ENCODE assay signal across 22 mouse cellular contexts in the genomic region with DNA sequence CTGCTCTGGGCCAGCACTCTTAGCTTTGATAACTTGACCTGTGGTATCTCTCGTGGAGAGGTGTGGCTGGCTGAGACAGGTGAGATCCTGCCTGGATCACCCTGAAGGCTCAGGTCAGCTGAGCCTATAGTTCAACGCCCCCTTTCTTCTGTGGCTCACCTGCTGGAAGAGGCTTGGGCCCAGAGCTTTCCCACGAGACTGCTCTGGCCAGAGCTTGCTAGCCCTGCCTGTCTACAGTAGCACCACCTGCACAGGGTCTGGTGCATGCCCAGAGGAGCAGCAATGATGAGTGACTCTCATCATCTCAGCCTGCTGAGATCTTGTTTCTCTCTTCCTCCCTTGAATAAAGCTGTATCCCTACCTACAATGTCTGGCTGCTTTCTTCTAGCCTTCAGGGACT. TPM values are rescaled to one million over a fixed set of nuclear protein-coding genes. Genes with fewer than 3 reads are reported as not detected.
DNase-seq lines count a peak whose midpoint lies in the region; ATAC-seq and TF ChIP-seq lines count a peak whose summit lies in the region.
"Had no signal": no experiment of that assay in that cellular context is flagged by ENCODE, and none has a peak within 500 bp of the region (broad histone marks: within the 10 kb centered on the region; RNA-seq: fewer than 3 reads in every experiment).

No protein-coding gene starts in this region.

- H3K36me3 ChIP-seq in forebrain, embryonic 12.5 days (replicated peaks): peaks cover 47% of the 10 kb centered on the region
- H3K36me3 ChIP-seq in forebrain, embryonic 15.5 days: no peaks in the 10 kb centered on the region; the same call in 1 of the 2 replicates
- peaks cover 33% of the 10 kb centered on the region for H3K36me3 ChIP-seq in kidney, embryonic 15.5 days
- H3K36me3 ChIP-seq in kidney, adult 2 months (ENCODE audit: control insufficient read depth, insufficient read depth, low read length): no peaks in the 10 kb centered on the region
- H3K36me3 ChIP-seq in midbrain, embryonic 13.5 days: peaks cover 29% of the 10 kb centered on the region
- H3K36me3 ChIP-seq in midbrain, postnatal 0 days (ENCODE audit: insufficient read depth, low read length): peaks cover 4% of the 10 kb centered on the region; the same call in 1 of the 2 replicates
- H3K36me3 ChIP-seq in myocyte (ENCODE audit: control insufficient read depth, insufficient read depth): peaks cover 30% of the 10 kb centered on the region

- no peak for TF ChIP-seq POLR2A in kidney, adult 2 months (IDR thresholded peaks at IDR 0.05; ENCODE audit: low read depth, low read length)
- TF ChIP-seq POLR2A in myocyte (IDR thresholded peaks at IDR 0.05; ENCODE audit: insufficient read length, low read depth): no peak

- no peak overlapping the region for H3ac ChIP-seq in myocyte (ENCODE audit: control insufficient read depth, insufficient read length)

- 67% methylated on average over 3 of the region's 3 CpGs for WGBS in forebrain, embryonic 12.5 days
- WGBS in forebrain, embryonic 15.5 days: 72% methylated on average over 3 of the region's 3 CpGs
- 41% methylated on average over 3 of the region's 3 CpGs for WGBS in kidney, embryonic 15.5 days
- 67% methylated on average over 3 of the region's 3 CpGs for WGBS in kidney, adult 2 months
- 72% methylated on average over 3 of the region's 3 CpGs for WGBS in midbrain, embryonic 13.5 days
- WGBS in midbrain, postnatal 0 days: 74% methylated on average over 3 of the region's 3 CpGs

- H3K27me3 ChIP-seq in forebrain, embryonic 12.5 days: no peaks in the 10 kb centered on the region
- no peaks in the 10 kb centered on the region for H3K27me3 ChIP-seq in forebrain, embryonic 15.5 days
- no peaks in the 10 kb centered on the region for H3K27me3 ChIP-seq in kidney, embryonic 15.5 days
- no peaks in the 10 kb centered on the region for H3K27me3 ChIP-seq in kidney, adult 2 months (replicated peaks; ENCODE audit: control insufficient read depth, insufficient read depth, low read length)
- no peaks in the 10 kb centered on the region for H3K27me3 ChIP-seq in midbrain, embryonic 13.5 days
- no peaks in the 10 kb centered on the region for H3K27me3 ChIP-seq in midbrain, postnatal 0 days (ENCODE audit: insufficient read depth, low read length)
- no peaks in the 10 kb centered on the region for H3K27me3 ChIP-seq in myocyte (ENCODE audit: control insufficient read depth, insufficient read depth, insufficient read length)
- H3K27me3 ChIP-seq: lung, embryonic 15.5 days had no signal

- DNase-seq in kidney, adult 2 months: no peak
- DNase-seq in midbrain, postnatal 0 days (ENCODE audit: low spot score): no peak
- DNase-seq in embryo, embryonic 10 days (ENCODE audit: low spot score): no peak
- DNase-seq: cerebellum, adult 11 months; cerebellum, postnatal 14 days; gastrocnemius, postnatal 14 days; heart, postnatal 36 days; kidney, adult 8-10 months; thymus, postnatal 4 days had no signal

- no peak for ATAC-seq in forebrain, embryonic 12.5 days (ENCODE audit: low FRiP score)
- no peak for ATAC-seq in forebrain, embryonic 15.5 days (replicated peaks)
- no peak for ATAC-seq in kidney, embryonic 15.5 days (replicated peaks; ENCODE audit: low FRiP score)
- ATAC-seq in midbrain, embryonic 13.5 days: no peak
- no peak for ATAC-seq in midbrain, postnatal 0 days (ENCODE audit: low FRiP score)

- no peak overlapping the region for H3K9ac ChIP-seq in forebrain, embryonic 12.5 days
- H3K9ac ChIP-seq in forebrain, embryonic 15.5 days (replicated peaks): no peak overlapping the region
- no peak overlapping the region for H3K9ac ChIP-seq in kidney, embryonic 15.5 days
- H3K9ac ChIP-seq in midbrain, embryonic 13.5 days (replicated peaks): no peak overlapping the region
- H3K9ac ChIP-seq in midbrain, postnatal 0 days (replicated peaks; ENCODE audit: low read length, poor library complexity, severe bottlenecking): no peak overlapping the region
- H3K9ac ChIP-seq: lung, embryonic 15.5 days had no signal

- H3K4me1 ChIP-seq in forebrain, embryonic 12.5 days: peaks cover 80% of the 10 kb centered on the region
- peaks cover 35% of the 10 kb centered on the region for H3K4me1 ChIP-seq in forebrain, embryonic 15.5 days
- H3K4me1 ChIP-seq in kidney, embryonic 15.5 days: peaks cover 73% of the 10 kb centered on the region
- H3K4me1 ChIP-seq in kidney, adult 2 months (ENCODE audit: control insufficient read depth, insufficient read depth, low read length): 0 out of 2 replicates have a peak, but pooled peaks cover 6% of the 10 kb centered on the region
- H3K4me1 ChIP-seq in midbrain, embryonic 13.5 days (replicated peaks): peaks cover 64% of the 10 kb centered on the region
- peaks cover 11% of the 10 kb centered on the region; the same call in 1 of the 2 replicates for H3K4me1 ChIP-seq in midbrain, postnatal 0 days (ENCODE audit: insufficient read depth, low read length)

- peak overlapping the region; percentile 56 for H3K27ac ChIP-seq in forebrain, embryonic 12.5 days
- no peak overlapping the region for H3K27ac ChIP-seq in forebrain, embryonic 15.5 days (replicated peaks)
- H3K27ac ChIP-seq in kidney, embryonic 15.5 days: peak overlapping the region; percentile 95
- no peak overlapping the region for H3K27ac ChIP-seq in kidney, adult 2 months (ENCODE audit: insufficient read depth, low read depth, low read length)
- peak overlapping the region; percentile 61 for H3K27ac ChIP-seq in midbrain, embryonic 13.5 days
- no peak overlapping the region for H3K27ac ChIP-seq in midbrain, postnatal 0 days (ENCODE audit: low read depth, low read length)
- H3K27ac ChIP-seq: layer of hippocampus, adult 2 months; macrophage had no signal

- H3K4me3 ChIP-seq in forebrain, embryonic 12.5 days (replicated peaks): no peak overlapping the region
- no peak overlapping the region for H3K4me3 ChIP-seq in forebrain, embryonic 15.5 days
- no peak overlapping the region for H3K4me3 ChIP-seq in kidney, embryonic 15.5 days (replicated peaks)
- no peak overlapping the region for H3K4me3 ChIP-seq in kidney, adult 2 months (ENCODE audit: insufficient read depth, low read depth, low read length)
- no peak overlapping the region for H3K4me3 ChIP-seq in midbrain, embryonic 13.5 days (replicated peaks)
- no peak overlapping the region for H3K4me3 ChIP-seq in midbrain, postnatal 0 days (ENCODE audit: low read depth, low read length)
- H3K4me3 ChIP-seq in myocyte: no peak overlapping the region
- H3K4me3 ChIP-seq: layer of hippocampus, adult 2 months; lung, embryonic 15.5 days had no signal

- H3K4me2 ChIP-seq in forebrain, embryonic 12.5 days: no peak overlapping the region
- H3K4me2 ChIP-seq in forebrain, embryonic 15.5 days (replicated peaks): no peak overlapping the region
- no peak overlapping the region for H3K4me2 ChIP-seq in kidney, embryonic 15.5 days
- no peak overlapping the region for H3K4me2 ChIP-seq in midbrain, embryonic 13.5 days (replicated peaks)
- H3K4me2 ChIP-seq in midbrain, postnatal 0 days (ENCODE audit: low read depth, low read length, poor library complexity, severe bottlenecking): no peak overlapping the region
- no peak overlapping the region for H3K4me2 ChIP-seq in myocyte (ENCODE audit: low read depth)
- H3K4me2 ChIP-seq: liver, embryonic 11.5 days; lung, embryonic 15.5 days had no signal

- peaks cover 20% of the 10 kb centered on the region for H3K79me2 ChIP-seq in myocyte (ENCODE audit: control insufficient read depth, insufficient read depth)

- H3K9me3 ChIP-seq in forebrain, embryonic 12.5 days: no peaks in the 10 kb centered on the region
- H3K9me3 ChIP-seq in forebrain, embryonic 15.5 days: no peaks in the 10 kb centered on the region
- no peaks in the 10 kb centered on the region for H3K9me3 ChIP-seq in kidney, embryonic 15.5 days (replicated peaks)
- no peaks in the 10 kb centered on the region for H3K9me3 ChIP-seq in midbrain, embryonic 13.5 days
- H3K9me3 ChIP-seq in midbrain, postnatal 0 days (ENCODE audit: low read length): no peaks in the 10 kb centered on the region
- H3K9me3 ChIP-seq: lung, embryonic 15.5 days had no signal

- no peak for TF ChIP-seq CTCF in kidney, adult 2 months (conservative IDR thresholded peaks at IDR 0.05; ENCODE audit: insufficient read depth, insufficient read length, low read depth, low read length)
- TF ChIP-seq CTCF in midbrain, postnatal 0 days (IDR thresholded peaks at IDR 0.05): no peak

RNA-seq across cellular contexts. Expression of a gene that starts 9.2 kb away (rescaled TPM):
- 148 and 162 TPM in 2 replicates for polyA plus RNA-seq in forebrain, embryonic 12.5 days (2016; fragmentation: Nextera tagmentation; extraction: Ambion mirVana)
- polyA plus RNA-seq in forebrain, embryonic 15.5 days (2015; fragmentation: Nextera tagmentation; extraction: Ambion mirVana): 50.0 and 56.7 TPM in 2 replicates
- polyA plus RNA-seq in kidney, embryonic 15.5 days (2015; fragmentation: Nextera tagmentation; extraction: Ambion mirVana): 31.1 and 34.6 TPM in 2 replicates
- polyA plus RNA-seq in kidney, adult 2 months (2012; rRNA removed): 7.2 and 7.5 TPM in 2 replicates
- 61.9 and 77.6 TPM in 2 replicates for polyA plus RNA-seq in midbrain, embryonic 13.5 days (2015; fragmentation: Nextera tagmentation; extraction: Ambion mirVana)
- total RNA-seq in midbrain, postnatal 0 days (2014; rRNA removed): 22.4 and 37.1 TPM in 2 replicates
- 8.2 and 8.8 TPM in 2 replicates for polyA plus RNA-seq in midbrain, postnatal 0 days (2015; fragmentation: Nextera tagmentation; extraction: Ambion mirVana)
- 268 TPM for polyA plus RNA-seq in myocyte (2012; fragmentation: generic; extraction: Trizol)

RNA-seq across cellular contexts. Expression of a gene that starts 19.9 kb away (rescaled TPM):
- polyA plus RNA-seq in forebrain, embryonic 12.5 days (2016; fragmentation: Nextera tagmentation; extraction: Ambion mirVana): 1.7 and 3.6 TPM in 2 replicates
- polyA plus RNA-seq in forebrain, embryonic 15.5 days (2015; fragmentation: Nextera tagmentation; extraction: Ambion mirVana): 26.6 and 27.2 TPM in 2 replicates
- 0.17 and 0.33 TPM in 2 replicates for polyA plus RNA-seq in kidney, embryonic 15.5 days (2015; fragmentation: Nextera tagmentation; extraction: Ambion mirVana)
- 0.34 and 0.48 TPM in 2 replicates for polyA plus RNA-seq in kidney, adult 2 months (2012; rRNA removed)
- polyA plus RNA-seq in midbrain, embryonic 13.5 days (2015; fragmentation: Nextera tagmentation; extraction: Ambion mirVana): 10.1 and 14.0 TPM in 2 replicates
- 248 and 284 TPM in 2 replicates for total RNA-seq in midbrain, postnatal 0 days (2014; rRNA removed)
- polyA plus RNA-seq in midbrain, postnatal 0 days (2015; fragmentation: Nextera tagmentation; extraction: Ambion mirVana): 180 and 212 TPM in 2 replicates
- polyA plus RNA-seq in myocyte (2012; fragmentation: generic; extraction: Trizol): 0.06 TPM
- total RNA-seq: monocyte, adult 5-6 weeks had no signal
- polyA plus RNA-seq: liver, embryonic 11.5 days; macrophage had no signal

RNA-seq across cellular contexts. Expression of a gene that starts 31.6 kb away (rescaled TPM):
- 246 TPM in 2 replicates for polyA plus RNA-seq in forebrain, embryonic 12.5 days (2016; fragmentation: Nextera tagmentation; extraction: Ambion mirVana)
- polyA plus RNA-seq in forebrain, embryonic 15.5 days (2015; fragmentation: Nextera tagmentation; extraction: Ambion mirVana): 14.9 and 18.4 TPM in 2 replicates
- 81.1 and 82.3 TPM in 2 replicates for polyA plus RNA-seq in kidney, embryonic 15.5 days (2015; fragmentation: Nextera tagmentation; extraction: Ambion mirVana)
- 0.88 and 0.94 TPM in 2 replicates for polyA plus RNA-seq in kidney, adult 2 months (2012; rRNA removed)
- 129 and 135 TPM in 2 replicates for polyA plus RNA-seq in midbrain, embryonic 13.5 days (2015; fragmentation: Nextera tagmentation; extraction: Ambion mirVana)
- 19.2 and 27.1 TPM in 2 replicates for total RNA-seq in midbrain, postnatal 0 days (2014; rRNA removed)
- polyA plus RNA-seq in midbrain, postnatal 0 days (2015; fragmentation: Nextera tagmentation; extraction: Ambion mirVana): 49.0 and 50.8 TPM in 2 replicates
- 67.6 TPM for polyA plus RNA-seq in myocyte (2012; fragmentation: generic; extraction: Trizol)
- total RNA-seq: heart, adult 8-10 months; heart, postnatal 36 days; monocyte, adult 5-6 weeks had no signal
- polyA plus RNA-seq: macrophage had no signal

RNA-seq across cellular contexts. Expression of a gene that starts 47.3 kb away (rescaled TPM):
- not detected in 2 replicates for polyA plus RNA-seq in forebrain, embryonic 12.5 days (2016; fragmentation: Nextera tagmentation; extraction: Ambion mirVana)
- polyA plus RNA-seq in forebrain, embryonic 15.5 days (2015; fragmentation: Nextera tagmentation; extraction: Ambion mirVana): 0.43 and 0.89 TPM in 2 replicates
- 0.12 and 0.23 TPM in 2 replicates for polyA plus RNA-seq in kidney, embryonic 15.5 days (2015; fragmentation: Nextera tagmentation; extraction: Ambion mirVana)
- not detected in 2 replicates for polyA plus RNA-seq in kidney, adult 2 months (2012; rRNA removed)
- polyA plus RNA-seq in midbrain, embryonic 13.5 days (2015; fragmentation: Nextera tagmentation; extraction: Ambion mirVana): 0.14 and 0.55 TPM in 2 replicates
- total RNA-seq in midbrain, postnatal 0 days (2014; rRNA removed): 2.4 and 3.0 TPM in 2 replicates
- polyA plus RNA-seq in midbrain, postnatal 0 days (2015; fragmentation: Nextera tagmentation; extraction: Ambion mirVana): 0.83 and 0.85 TPM in 2 replicates
- polyA plus RNA-seq in myocyte (2012; fragmentation: generic; extraction: Trizol): not detected
- total RNA-seq: adrenal gland, adult 18-20 months; CH12.LX; heart, adult 8-10 months; heart, postnatal 36 days; monocyte, adult 5-6 weeks had no signal
- polyA plus RNA-seq: liver, embryonic 11.5 days; macrophage had no signal

RNA-seq across cellular contexts. Expression of a gene that starts 49.6 kb away (rescaled TPM):
- polyA plus RNA-seq in forebrain, embryonic 12.5 days (2016; fragmentation: Nextera tagmentation; extraction: Ambion mirVana): 20.5 and 23.7 TPM in 2 replicates
- polyA plus RNA-seq in forebrain, embryonic 15.5 days (2015; fragmentation: Nextera tagmentation; extraction: Ambion mirVana): 20.1 and 20.2 TPM in 2 replicates
- polyA plus RNA-seq in kidney, embryonic 15.5 days (2015; fragmentation: Nextera tagmentation; extraction: Ambion mirVana): 17.7 and 23.0 TPM in 2 replicates
- 19.3 and 27.3 TPM in 2 replicates for polyA plus RNA-seq in kidney, adult 2 months (2012; rRNA removed)
- polyA plus RNA-seq in midbrain, embryonic 13.5 days (2015; fragmentation: Nextera tagmentation; extraction: Ambion mirVana): 19.8 and 24.9 TPM in 2 replicates
- total RNA-seq in midbrain, postnatal 0 days (2014; rRNA removed): 27.8 and 28.2 TPM in 2 replicates
- 17.6 and 19.1 TPM in 2 replicates for polyA plus RNA-seq in midbrain, postnatal 0 days (2015; fragmentation: Nextera tagmentation; extraction: Ambion mirVana)
- 7.0 TPM for polyA plus RNA-seq in myocyte (2012; fragmentation: generic; extraction: Trizol)

Comparison
In these comparisons a context has a peak if more than half of its experiments do, and no peak if none do; other contexts are left out.
1. H3K27ac ChIP-seq: peak in forebrain, embryonic 12.5 days (single experiment), kidney, embryonic 15.5 days (single experiment) and midbrain, embryonic 13.5 days (single experiment); none in forebrain, embryonic 15.5 days (single experiment), kidney, adult 2 months (single experiment) and midbrain, postnatal 0 days (single experiment).